Mouse (Mus musculus) stomach, embryonic 16.5 days (tissue): ENCODE measurements around the gene Cldn34b2. TPM values are rescaled to one million over a fixed set of nuclear protein-coding genes. Genes with fewer than 3 reads are reported as not detected.
"Not testable (repeated sequence)": the region's sequence is repeated elsewhere in the genome, so short reads cannot be mapped to it uniquely, and the experiment has no call there.

Experiments used
- ATAC-seq: fragments of 200-750 bp; cut with Nextera tagmentation; 2 replicates; pipeline ENCODE4 v1.8.0; 2017; ENCODE audit warnings: moderate number of reproducible peaks, moderate TSS enrichment; ENCODE audit not compliant: insufficient read depth, low FRiP score
- H3K27ac ChIP-seq: fragments of 300-500 bp; sonication (generic); 2 replicates; pipeline ENCODE4 v1.5.1; 2014; ENCODE audit warnings: low read length
- H3K27me3 ChIP-seq: fragments of 300-500 bp; sonication (generic); 2 replicates; pipeline ENCODE4 v1.6.1; 2014; ENCODE audit warnings: low read length, control low read depth, mixed read lengths; ENCODE audit not compliant: control insufficient read depth, insufficient read depth
- H3K36me3 ChIP-seq: fragments of 300-500 bp; sonication (generic); 2 replicates; pipeline ENCODE4 v1.6.1; 2014; ENCODE audit warnings: low read length; ENCODE audit not compliant: control insufficient read depth, insufficient read depth
- H3K4me1 ChIP-seq: fragments of 300-500 bp; sonication (generic); 2 replicates; pipeline ENCODE4 v1.6.1; 2014; ENCODE audit warnings: low read length, control low read depth, mixed read lengths; ENCODE audit not compliant: control insufficient read depth, insufficient read depth
- H3K4me2 ChIP-seq: fragments of 300-500 bp; sonication (generic); 2 replicates; pipeline ENCODE4 v1.6.1; 2014; ENCODE audit warnings: low read depth, low read length, mixed read lengths
- H3K4me3 ChIP-seq: fragments of 300-500 bp; sonication (generic); replicated peaks from 2 replicates; pipeline ENCODE4 v1.5.1; 2014; ENCODE audit warnings: mild to moderate bottlenecking, low read length
- H3K9ac ChIP-seq: fragments of 300-500 bp; sonication (generic); 2 replicates; pipeline ENCODE4 v1.6.1; 2014; ENCODE audit warnings: low read length
- H3K9me3 ChIP-seq: fragments of 300-500 bp; sonication (generic); replicated peaks from 2 replicates; pipeline ENCODE4 v1.6.1; 2016; ENCODE audit warnings: low read length, control low read depth; ENCODE audit not compliant: control insufficient read depth
- WGBS: fragments of 180-500 bp; shearing (Covaris S2); extraction: QIAGEN DNeasy Blood & Tissue Kit; methylation state at CpG from one replicate; pipeline ENCODE4 v1.1.7; 2014; 5-methylcytosine and 5-hydroxymethylcytosine counted together
- polyA plus RNA-seq: library from polyadenylated mRNA; unstranded; fragments of >200 nt; fragmentation: Nextera tagmentation; extraction: Ambion mirVana; gene quantifications from 2 replicates; pipeline ENCODE4 v1.2.1, GENCODE M21; 2015

Cldn34b2 gene
- polyA plus RNA-seq, 1 experiment from 2014 or later: not detected

DNA sequence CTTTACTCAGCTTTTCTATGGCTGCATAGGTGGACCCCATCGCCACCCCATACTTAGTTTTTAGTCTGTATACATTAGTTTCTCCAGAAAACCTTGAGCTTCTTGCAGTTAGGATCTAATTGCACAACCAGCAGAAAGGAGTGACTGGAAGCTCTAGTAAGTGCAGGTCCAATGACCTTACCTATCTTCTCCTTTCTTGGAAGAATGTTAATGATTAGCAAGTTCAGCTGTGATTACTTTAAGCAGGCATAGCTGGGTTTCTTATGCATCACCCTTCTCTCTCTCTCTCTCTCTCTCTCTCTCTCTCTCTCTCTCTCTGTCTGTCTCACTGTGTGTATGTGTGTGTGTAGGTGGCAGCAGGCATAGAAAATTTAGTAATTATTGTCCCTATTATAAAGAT lies 23.7 kb upstream of the Cldn34b2 start:
- Histone ChIP-seq H3K4me3 (no peak overlapping the region), H3K4me2 (no peak overlapping the region), H3K9me3 (no peaks in the 10 kb centered on the region), H3K27ac (no peak overlapping the region), H3K9ac (no peak overlapping the region), H3K27me3 (no peaks in the 10 kb centered on the region), H3K36me3 (no peaks in the 10 kb centered on the region), H3K4me1 (no peaks in the 10 kb centered on the region)
- no peak for ATAC-seq
- 80% methylated on average over 1 of the region's 1 CpGs for WGBS

DNA sequence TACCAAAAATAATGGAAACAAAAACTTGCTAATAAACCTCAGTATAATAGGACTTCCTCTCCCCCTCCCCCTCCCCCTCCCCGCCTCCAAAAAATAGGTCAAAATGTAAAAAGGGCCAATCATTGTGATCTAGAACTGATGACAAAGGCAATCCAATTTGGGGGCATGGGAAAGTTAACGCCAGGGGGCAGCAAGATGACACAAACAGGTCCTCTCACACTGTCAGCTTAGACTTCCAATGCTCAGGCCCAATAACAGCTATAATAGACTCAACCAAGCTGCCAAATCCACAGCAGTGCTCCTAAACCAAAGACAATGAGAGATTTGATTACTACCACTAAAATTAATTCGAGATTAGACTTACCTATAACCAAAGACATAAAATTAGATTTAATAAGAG lies 16.5 kb upstream of the Cldn34b2 start:
- H3K4me2 ChIP-seq: no peak overlapping the region
- ATAC-seq: no peak
- H3K4me3 ChIP-seq: no peak overlapping the region
- H3K9ac ChIP-seq: no peak overlapping the region
- no peak overlapping the region for H3K27ac ChIP-seq
- H3K4me1 ChIP-seq: no peaks in the 10 kb centered on the region
- no peaks in the 10 kb centered on the region for H3K36me3 ChIP-seq
- no peaks in the 10 kb centered on the region for H3K9me3 ChIP-seq
- 7% methylated on average over 3 of the region's 3 CpGs for WGBS
- H3K27me3 ChIP-seq: no peaks in the 10 kb centered on the region

DNA sequence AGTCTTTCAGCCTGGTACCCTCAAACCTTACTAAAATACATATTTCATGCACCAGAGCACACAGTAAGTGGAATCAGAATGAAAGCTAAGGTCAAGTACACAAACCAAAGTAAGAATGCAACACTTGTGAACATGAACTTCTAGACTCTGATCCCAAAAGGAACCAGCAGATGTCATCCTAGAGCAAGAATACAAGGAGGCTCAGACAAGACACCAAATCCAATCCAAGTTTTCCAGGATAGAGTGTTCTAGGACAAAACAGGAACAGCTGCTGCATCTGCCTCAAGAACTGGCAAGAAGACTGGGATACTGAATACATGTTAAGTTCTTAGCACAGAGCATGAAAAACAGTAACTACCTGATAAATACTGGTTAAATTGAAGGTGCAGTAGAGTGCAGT lies 30.2 kb downstream of the Cldn34b2 start:
- no peak overlapping the region for H3K27ac ChIP-seq
- H3K4me3 ChIP-seq: no peak overlapping the region
- ATAC-seq: no peak
- no peaks in the 10 kb centered on the region for H3K27me3 ChIP-seq
- no peaks in the 10 kb centered on the region for H3K4me1 ChIP-seq
- H3K36me3 ChIP-seq: no peaks in the 10 kb centered on the region
- no peaks in the 10 kb centered on the region for H3K9me3 ChIP-seq
- H3K9ac ChIP-seq: no peak overlapping the region
- no peak overlapping the region for H3K4me2 ChIP-seq

DNA sequence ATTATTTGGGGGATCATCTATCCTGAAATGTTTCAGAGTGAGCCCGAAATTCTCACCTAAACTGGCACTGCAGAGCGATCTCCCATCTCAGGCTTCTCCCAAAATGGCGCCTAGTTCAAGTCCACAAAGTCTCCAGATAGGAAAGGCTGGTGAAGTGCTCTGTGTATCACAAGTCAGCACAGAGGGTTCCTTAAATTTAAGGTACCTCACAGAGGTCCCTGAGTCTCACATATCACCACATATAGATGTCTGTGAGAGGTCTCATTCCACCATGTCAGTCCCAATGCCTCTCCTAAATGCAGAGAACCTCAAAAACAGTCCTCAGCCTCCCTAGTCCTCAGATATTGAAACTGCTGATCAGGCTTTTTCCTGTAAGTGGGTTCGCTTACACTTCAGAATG lies 34.6 kb downstream of the Cldn34b2 start, which contains the start of gene Magea2:
Gene Magea2, minus strand, starts transcription at position 101 of the 400 bp plus-strand sequence.
- 76% methylated on average over 3 of the region's 4 CpGs for WGBS
- ATAC-seq, H3K4me1 ChIP-seq, H3K27me3 ChIP-seq, H3K4me2 ChIP-seq, H3K9ac ChIP-seq, H3K27ac ChIP-seq, H3K4me3 ChIP-seq, H3K36me3 ChIP-seq, H3K9me3 ChIP-seq: not testable (repeated sequence)

DNA sequence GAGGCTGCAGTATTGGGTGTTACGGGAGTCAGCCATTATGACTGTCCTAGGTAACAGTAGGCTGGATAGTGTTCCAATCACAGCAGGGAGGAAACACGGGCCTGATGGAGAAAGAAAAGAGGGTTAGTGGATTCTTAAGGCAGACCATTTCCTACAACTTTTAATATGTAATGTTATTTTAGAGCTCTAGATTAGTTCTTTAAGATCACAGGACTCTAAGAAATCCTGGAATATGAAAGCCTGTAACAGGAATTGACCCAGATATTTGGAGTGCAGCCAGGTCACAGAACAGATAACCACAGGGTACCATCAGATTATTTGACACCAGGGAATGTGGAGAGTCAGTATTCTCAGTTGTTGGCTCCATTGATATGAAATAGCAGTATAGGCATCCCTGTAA lies 38.5 kb downstream of the Cldn34b2 start, which contains the start of gene Magea1:
Gene Magea1, minus strand, starts transcription at position 101 of the 400 bp plus-strand sequence.
- H3K9me3 ChIP-seq, H3K27me3 ChIP-seq, ATAC-seq, H3K4me3 ChIP-seq, H3K4me2 ChIP-seq, H3K9ac ChIP-seq, H3K4me1 ChIP-seq, H3K36me3 ChIP-seq, H3K27ac ChIP-seq: not testable (repeated sequence)
- 83% methylated on average over 1 of the region's 2 CpGs for WGBS

Other genes starting within 250 kb of the Cldn34b2 start
- gene Cldn34b1, start 238.1 kb downstream of the Cldn34b2 start, polyA plus RNA-seq: not detected in 2 replicates
- not detected in 2 replicates for gene Magea6, start 192.4 kb downstream of the Cldn34b2 start, polyA plus RNA-seq
- not detected in 2 replicates for gene Magea3, start 178.9 kb downstream of the Cldn34b2 start, polyA plus RNA-seq
- not detected in 2 replicates for gene Magea8, start 132.6 kb downstream of the Cldn34b2 start, polyA plus RNA-seq
- not detected in 2 replicates for gene Magea5, start 65.3 kb downstream of the Cldn34b2 start, polyA plus RNA-seq
- not detected in 2 replicates for gene Magea1, start 38.6 kb downstream of the Cldn34b2 start, polyA plus RNA-seq
- gene Magea2, start 34.7 kb downstream of the Cldn34b2 start, polyA plus RNA-seq: not detected in 2 replicates
- 191 and 213 TPM in 2 replicates for gene Sat1, start 88.0 kb upstream of the Cldn34b2 start, polyA plus RNA-seq
- 38.2 and 39.5 TPM in 2 replicates for gene Acot9, start 134.0 kb upstream of the Cldn34b2 start, polyA plus RNA-seq
- 279 and 329 TPM in 2 replicates for gene Prdx4, start 212.3 kb upstream of the Cldn34b2 start, polyA plus RNA-seq